In genomic region chr17:33844196-33844595, GRCm38 (mm10) we compare ENCODE assay signal across 9 mouse cellular contexts. TPM values are rescaled to one million over a fixed set of nuclear protein-coding genes. Genes with fewer than 3 reads are reported as not detected.
A peak's percentile ranks its signal among the peaks of the same experiment; 100 is the strongest.
DNase-seq lines count a peak whose midpoint lies in the region; ATAC-seq and TF ChIP-seq lines count a peak whose summit lies in the region.
"Had no signal": no experiment of that assay in that cellular context is flagged by ENCODE, and none has a peak within 500 bp of the region (broad histone marks: within the 10 kb centered on the region; RNA-seq: fewer than 3 reads in every experiment).

No protein-coding gene starts in this region.

- H3K4me1 ChIP-seq in kidney, postnatal 0 days (replicated peaks; ENCODE audit: insufficient read depth, low read length), result no peaks in the 10 kb centered on the region; the same call in 1 of the 2 replicates
- no peaks in the 10 kb centered on the region; the same call in 1 of the 2 replicates for H3K4me1 ChIP-seq in embryonic facial prominence, embryonic 14.5 days (ENCODE audit: control insufficient read depth, insufficient read depth, low read length)
- H3K4me1 ChIP-seq in hindbrain, embryonic 15.5 days (replicated peaks), result peaks cover 18% of the 10 kb centered on the region
- peaks cover 17% of the 10 kb centered on the region for H3K4me1 ChIP-seq in midbrain, embryonic 16.5 days (ENCODE audit: control insufficient read depth, insufficient read depth, low read length)
- H3K4me1 ChIP-seq in lung, postnatal 0 days (ENCODE audit: insufficient read depth, low read depth, low read length), result no peaks in the 10 kb centered on the region

- WGBS in kidney, postnatal 0 days, result 51% methylated on average over 1 of the region's 1 CpGs
- 67% methylated on average over 1 of the region's 1 CpGs for WGBS in embryonic facial prominence, embryonic 14.5 days
- WGBS in hindbrain, embryonic 15.5 days, result 82% methylated on average over 1 of the region's 1 CpGs
- 82% methylated on average over 1 of the region's 1 CpGs for WGBS in midbrain, embryonic 16.5 days
- 55% methylated on average over 1 of the region's 1 CpGs for WGBS in lung, postnatal 0 days

- H3K9ac ChIP-seq in kidney, postnatal 0 days (ENCODE audit: low read depth, low read length), result no peak overlapping the region
- H3K9ac ChIP-seq in embryonic facial prominence, embryonic 14.5 days (ENCODE audit: low read depth, low read length), result peak overlapping the region; percentile 77; the same call in 1 of the 2 replicates
- peak overlapping the region; percentile 80; the same call in 1 of the 2 replicates for H3K9ac ChIP-seq in hindbrain, embryonic 15.5 days
- 0 out of 2 replicates have a peak overlapping the region, but pooled peaks have one; percentile 8 for H3K9ac ChIP-seq in midbrain, embryonic 16.5 days (ENCODE audit: low read depth, low read length)
- H3K9ac ChIP-seq in lung, postnatal 0 days (replicated peaks; ENCODE audit: low read depth), result no peak overlapping the region

- H3K9me3 ChIP-seq in kidney, postnatal 0 days (replicated peaks; ENCODE audit: low read length), result no peaks in the 10 kb centered on the region
- H3K9me3 ChIP-seq in embryonic facial prominence, embryonic 14.5 days (ENCODE audit: control insufficient read depth, low read length), result no peaks in the 10 kb centered on the region
- H3K9me3 ChIP-seq in hindbrain, embryonic 15.5 days, result no peaks in the 10 kb centered on the region
- no peaks in the 10 kb centered on the region for H3K9me3 ChIP-seq in midbrain, embryonic 16.5 days (replicated peaks; ENCODE audit: control insufficient read depth, low read length, poor library complexity, severe bottlenecking)
- H3K9me3 ChIP-seq in lung, postnatal 0 days (ENCODE audit: low read length), result no peaks in the 10 kb centered on the region

- TF ChIP-seq CTCF in kidney, postnatal 0 days (IDR thresholded peaks at IDR 0.05; ENCODE audit: low read depth), result no peak
- no peak for TF ChIP-seq CTCF in lung, postnatal 0 days (IDR thresholded peaks at IDR 0.05)

- peaks cover 6% of the 10 kb centered on the region for H3K36me3 ChIP-seq in kidney, postnatal 0 days (ENCODE audit: insufficient read depth, low read length)
- peaks cover 26% of the 10 kb centered on the region for H3K36me3 ChIP-seq in embryonic facial prominence, embryonic 14.5 days (ENCODE audit: control insufficient read depth, insufficient read depth, low read length)
- peaks cover 18% of the 10 kb centered on the region for H3K36me3 ChIP-seq in hindbrain, embryonic 15.5 days
- H3K36me3 ChIP-seq in midbrain, embryonic 16.5 days (ENCODE audit: control insufficient read depth, insufficient read depth, low read length), result peaks cover 9% of the 10 kb centered on the region
- H3K36me3 ChIP-seq in lung, postnatal 0 days (ENCODE audit: insufficient read depth, low read length), result no peaks in the 10 kb centered on the region; the same call in 1 of the 2 replicates

- H3K4me2 ChIP-seq in kidney, postnatal 0 days (ENCODE audit: low read length), result peak overlapping the region; percentile 74
- peak overlapping the region; percentile 78; the same call in 1 of the 2 replicates for H3K4me2 ChIP-seq in embryonic facial prominence, embryonic 14.5 days (ENCODE audit: low read depth, low read length)
- H3K4me2 ChIP-seq in hindbrain, embryonic 15.5 days, result peak overlapping the region; percentile 81
- peak overlapping the region; percentile 69 for H3K4me2 ChIP-seq in midbrain, embryonic 16.5 days (ENCODE audit: low read length)
- H3K4me2 ChIP-seq in lung, postnatal 0 days (replicated peaks; ENCODE audit: low read depth, low read length), result no peak overlapping the region

- H3K27me3 ChIP-seq in kidney, postnatal 0 days (ENCODE audit: insufficient read depth, low read length), result no peaks in the 10 kb centered on the region
- no peaks in the 10 kb centered on the region for H3K27me3 ChIP-seq in embryonic facial prominence, embryonic 14.5 days (replicated peaks; ENCODE audit: control insufficient read depth, insufficient read depth, low read length)
- H3K27me3 ChIP-seq in hindbrain, embryonic 15.5 days, result no peaks in the 10 kb centered on the region
- no peaks in the 10 kb centered on the region for H3K27me3 ChIP-seq in midbrain, embryonic 16.5 days (ENCODE audit: control insufficient read depth, insufficient read depth, low read depth, low read length)
- no peaks in the 10 kb centered on the region for H3K27me3 ChIP-seq in lung, postnatal 0 days (replicated peaks; ENCODE audit: insufficient read depth, low read length)

- TF ChIP-seq EP300 in lung, postnatal 0 days (IDR thresholded peaks at IDR 0.05), result no peak

- no peak for DNase-seq in kidney, postnatal 0 days (ENCODE audit: low spot score)
- no peak for DNase-seq in kidney, postnatal 25 days
- no peak for DNase-seq in embryonic facial prominence, embryonic 14.5 days (ENCODE audit: low spot score)
- DNase-seq in spleen, postnatal 14 days (ENCODE audit: low spot score in 2 of 2), result no peak
- no peak for DNase-seq in cerebellum, postnatal 14 days
- no peak for DNase-seq in lung, postnatal 0 days (ENCODE audit: low spot score)
- DNase-seq: kidney, adult 8-10 months had no signal

- H3K4me3 ChIP-seq in kidney, postnatal 0 days (replicated peaks; ENCODE audit: low read depth, low read length), result no peak overlapping the region
- no peak overlapping the region for H3K4me3 ChIP-seq in embryonic facial prominence, embryonic 14.5 days (ENCODE audit: low read depth, low read length)
- H3K4me3 ChIP-seq in hindbrain, embryonic 15.5 days, result peak overlapping the region; percentile 94
- H3K4me3 ChIP-seq in midbrain, embryonic 16.5 days (ENCODE audit: low read depth, low read length), result peak overlapping the region; percentile 62; the same call in 1 of the 2 replicates
- no peak overlapping the region for H3K4me3 ChIP-seq in lung, postnatal 0 days (ENCODE audit: low read depth, low read length)

- no peak for ATAC-seq in kidney, postnatal 0 days (replicated peaks; ENCODE audit: low FRiP score, low read depth)
- no peak for ATAC-seq in embryonic facial prominence, embryonic 14.5 days (ENCODE audit: low read depth)
- ATAC-seq in hindbrain, embryonic 15.5 days (ENCODE audit: low FRiP score, low read depth), result no peak
- ATAC-seq in midbrain, embryonic 16.5 days, result no peak
- no peak for ATAC-seq in lung, postnatal 0 days

- H3K27ac ChIP-seq in kidney, postnatal 0 days, result no peak overlapping the region
- no peak overlapping the region for H3K27ac ChIP-seq in embryonic facial prominence, embryonic 14.5 days (replicated peaks; ENCODE audit: low read depth, low read length)
- H3K27ac ChIP-seq in hindbrain, embryonic 15.5 days (replicated peaks), result no peak overlapping the region
- no peak overlapping the region for H3K27ac ChIP-seq in midbrain, embryonic 16.5 days (ENCODE audit: low read length)
- no peak overlapping the region for H3K27ac ChIP-seq in lung, postnatal 0 days (ENCODE audit: low read length)

RNA-seq across cellular contexts. Expression of gene Cd320, which starts 1.3 kb away (rescaled TPM):
- 101 and 109 TPM in 2 replicates for polyA plus RNA-seq in kidney, postnatal 0 days (2015; fragmentation: Nextera tagmentation; extraction: Ambion mirVana)
- 60.5 and 62.3 TPM in 2 replicates for polyA plus RNA-seq in embryonic facial prominence, embryonic 14.5 days (2014; fragmentation: Nextera tagmentation; extraction: Ambion mirVana)
- 54.7 and 55.3 TPM in 2 replicates for polyA plus RNA-seq in hindbrain, embryonic 15.5 days (2015; fragmentation: Nextera tagmentation; extraction: Ambion mirVana)
- polyA plus RNA-seq in midbrain, embryonic 16.5 days (2015; fragmentation: Nextera tagmentation; extraction: Ambion mirVana), result 49.9 and 52.4 TPM in 2 replicates
- 37.6 and 39.3 TPM in 2 replicates for polyA plus RNA-seq in lung, postnatal 0 days (2015; fragmentation: Nextera tagmentation; extraction: Ambion mirVana)

RNA-seq across cellular contexts. Expression of gene Ndufa7, which starts 19.8 kb away (rescaled TPM):
- polyA plus RNA-seq in kidney, postnatal 0 days (2015; fragmentation: Nextera tagmentation; extraction: Ambion mirVana), result 574 and 620 TPM in 2 replicates
- 479 and 488 TPM in 2 replicates for polyA plus RNA-seq in embryonic facial prominence, embryonic 14.5 days (2014; fragmentation: Nextera tagmentation; extraction: Ambion mirVana)
- polyA plus RNA-seq in hindbrain, embryonic 15.5 days (2015; fragmentation: Nextera tagmentation; extraction: Ambion mirVana), result 496 and 540 TPM in 2 replicates
- 428 and 439 TPM in 2 replicates for polyA plus RNA-seq in midbrain, embryonic 16.5 days (2015; fragmentation: Nextera tagmentation; extraction: Ambion mirVana)
- polyA plus RNA-seq in lung, postnatal 0 days (2015; fragmentation: Nextera tagmentation; extraction: Ambion mirVana), result 455 and 501 TPM in 2 replicates

RNA-seq across cellular contexts. Expression of gene Rps28, which starts 19.8 kb away (rescaled TPM):
- 1,262 and 1,465 TPM in 2 replicates for polyA plus RNA-seq in kidney, postnatal 0 days (2015; fragmentation: Nextera tagmentation; extraction: Ambion mirVana)
- 1,198 and 1,307 TPM in 2 replicates for polyA plus RNA-seq in embryonic facial prominence, embryonic 14.5 days (2014; fragmentation: Nextera tagmentation; extraction: Ambion mirVana)
- 474 and 594 TPM in 2 replicates for polyA plus RNA-seq in hindbrain, embryonic 15.5 days (2015; fragmentation: Nextera tagmentation; extraction: Ambion mirVana)
- 407 and 416 TPM in 2 replicates for polyA plus RNA-seq in midbrain, embryonic 16.5 days (2015; fragmentation: Nextera tagmentation; extraction: Ambion mirVana)
- polyA plus RNA-seq in lung, postnatal 0 days (2015; fragmentation: Nextera tagmentation; extraction: Ambion mirVana), result 906 and 1,023 TPM in 2 replicates

RNA-seq across cellular contexts. Expression of gene Gm7029, which starts 29.4 kb away (rescaled TPM):
- polyA plus RNA-seq in kidney, postnatal 0 days (2015; fragmentation: Nextera tagmentation; extraction: Ambion mirVana), result not detected in 2 replicates
- polyA plus RNA-seq in embryonic facial prominence, embryonic 14.5 days (2014; fragmentation: Nextera tagmentation; extraction: Ambion mirVana), result not detected in 2 replicates
- not detected in 2 replicates for polyA plus RNA-seq in hindbrain, embryonic 15.5 days (2015; fragmentation: Nextera tagmentation; extraction: Ambion mirVana)
- polyA plus RNA-seq in midbrain, embryonic 16.5 days (2015; fragmentation: Nextera tagmentation; extraction: Ambion mirVana), result not detected in 2 replicates
- not detected in 2 replicates for polyA plus RNA-seq in lung, postnatal 0 days (2015; fragmentation: Nextera tagmentation; extraction: Ambion mirVana)

RNA-seq across cellular contexts. Expression of gene Kank3, which starts 33.9 kb away (rescaled TPM):
- polyA plus RNA-seq in kidney, postnatal 0 days (2015; fragmentation: Nextera tagmentation; extraction: Ambion mirVana), result 57.5 and 70.4 TPM in 2 replicates
- 38.7 and 39.4 TPM in 2 replicates for polyA plus RNA-seq in embryonic facial prominence, embryonic 14.5 days (2014; fragmentation: Nextera tagmentation; extraction: Ambion mirVana)
- polyA plus RNA-seq in hindbrain, embryonic 15.5 days (2015; fragmentation: Nextera tagmentation; extraction: Ambion mirVana), result 50.4 and 57.1 TPM in 2 replicates
- polyA plus RNA-seq in midbrain, embryonic 16.5 days (2015; fragmentation: Nextera tagmentation; extraction: Ambion mirVana), result 49.0 and 52.6 TPM in 2 replicates
- 186 and 211 TPM in 2 replicates for polyA plus RNA-seq in lung, postnatal 0 days (2015; fragmentation: Nextera tagmentation; extraction: Ambion mirVana)

Comparison
In these comparisons a context has a peak if more than half of its experiments do, and no peak if none do; other contexts are left out.
1. H3K4me3 ChIP-seq: peak in hindbrain, embryonic 15.5 days (single experiment) and midbrain, embryonic 16.5 days (single experiment); none in kidney, postnatal 0 days (single experiment), embryonic facial prominence, embryonic 14.5 days (single experiment) and lung, postnatal 0 days (single experiment).
2. H3K9ac ChIP-seq: peak in embryonic facial prominence, embryonic 14.5 days (single experiment), hindbrain, embryonic 15.5 days (single experiment) and midbrain, embryonic 16.5 days (single experiment); none in kidney, postnatal 0 days (single experiment) and lung, postnatal 0 days (single experiment).